Mouse (Mus musculus) midbrain, postnatal 0 days (tissue): ENCODE measurements around the gene Dip2a. TPM values are rescaled to one million over a fixed set of nuclear protein-coding genes. Genes with fewer than 3 reads are reported as not detected.

Experiments
- ATAC-seq: fragments of 200-750 bp; cut with Nextera tagmentation; 2 replicates; pipeline ENCODE4 v1.8.0; 2017; ENCODE audit warnings: moderate number of reproducible peaks, mild to moderate bottlenecking, moderate TSS enrichment, moderate library complexity; ENCODE audit not compliant: low FRiP score
- DNase-seq: peaks from one replicate; pipeline ENCODE4 v3.0.0-alpha.2; 2015; ENCODE audit warnings: low spot score
- H3K27ac ChIP-seq: fragments of 300-500 bp; sonication (generic); 2 replicates; pipeline ENCODE4 v1.5.1; 2014; ENCODE audit warnings: low read depth, mild to moderate bottlenecking, low read length, mixed read lengths
- H3K27me3 ChIP-seq: fragments of 300-500 bp; sonication (generic); 2 replicates; pipeline ENCODE4 v1.6.1; 2014; ENCODE audit warnings: low read length, control low read depth, mixed read lengths; ENCODE audit not compliant: insufficient read depth
- H3K36me3 ChIP-seq: fragments of 300-500 bp; sonication (generic); 2 replicates; pipeline ENCODE4 v1.6.1; 2014; ENCODE audit warnings: low read length, control low read depth, mixed read lengths; ENCODE audit not compliant: insufficient read depth
- H3K4me1 ChIP-seq: fragments of 300-500 bp; sonication (generic); 2 replicates; pipeline ENCODE4 v1.6.1; 2014; ENCODE audit warnings: mild to moderate bottlenecking, control low read depth, antibody characterized with exemption, low read length, mixed read lengths; ENCODE audit not compliant: insufficient read depth
- H3K4me2 ChIP-seq: fragments of 300-500 bp; sonication (generic); 2 replicates; pipeline ENCODE4 v1.6.1; 2014; ENCODE audit warnings: low read depth, mild to moderate bottlenecking, low read length, mixed read lengths; ENCODE audit not compliant: poor library complexity, severe bottlenecking
- H3K4me3 ChIP-seq: fragments of 300-500 bp; sonication (generic); 2 replicates; pipeline ENCODE4 v1.5.1; 2014; ENCODE audit warnings: low read depth, mild to moderate bottlenecking, low read length, moderate library complexity
- H3K9ac ChIP-seq: fragments of 300-500 bp; sonication (generic); replicated peaks from 2 replicates; pipeline ENCODE4 v1.6.1; 2014; ENCODE audit warnings: mild to moderate bottlenecking, low read length, moderate library complexity, mixed read lengths; ENCODE audit not compliant: poor library complexity, severe bottlenecking
- H3K9me3 ChIP-seq: fragments of 300-500 bp; sonication (generic); 2 replicates; pipeline ENCODE4 v1.6.1; 2016; ENCODE audit warnings: low read length, control low read depth
- CTCF ChIP-seq: IDR thresholded peaks from 2 replicates; pipeline ENCODE4 v1.5.1; 2016; ENCODE audit warnings: antibody characterized with exemption, mild to moderate bottlenecking
- WGBS: fragments of 180-500 bp; shearing (Covaris S2); extraction: QIAGEN DNeasy Blood & Tissue Kit; methylation state at CpG from one replicate; pipeline ENCODE4 v1.1.7; 2014; 5-methylcytosine and 5-hydroxymethylcytosine counted together
- polyA plus RNA-seq: library from polyadenylated mRNA; unstranded; fragments of >200 nt; fragmentation: Nextera tagmentation; extraction: Ambion mirVana; gene quantifications from 2 replicates; pipeline ENCODE4 v1.2.1, GENCODE M21; 2015
- total RNA-seq: library from RNA; depleted of rRNA; stranded (reverse); fragments of >200 nt; gene quantifications from 2 replicates; pipeline ENCODE4 v1.2.3, GENCODE M21; 2014

The Dip2a gene
- total and polyA plus RNA-seq, 2 experiments from 2014 or later, result 12.9 to 57.0 TPM

GRCm38 (mm10) chr10:76300133-76300532, 45.0 kb downstream of the Dip2a start:
- WGBS, result 94% methylated on average over 5 of the region's 5 CpGs
- Histone ChIP-seq H3K4me3 (no peak overlapping the region), H3K36me3 (peaks cover 73% of the 10 kb centered on the region), H3K9me3 (no peaks in the 10 kb centered on the region), H3K4me1 (no peaks in the 10 kb centered on the region), H3K4me2 (no peak overlapping the region), H3K27ac (no peak overlapping the region), H3K27me3 (no peaks in the 10 kb centered on the region), H3K9ac (no peak overlapping the region)
- ATAC-seq (no peak), DNase-seq (no peak)
- TF ChIP-seq CTCF, result no peak

GRCm38 (mm10) chr10:76293222-76293621, 51.9 kb downstream of the Dip2a start:
- TF ChIP-seq CTCF, result no peak
- WGBS, result 94% methylated on average over 4 of the region's 4 CpGs
- H3K27ac ChIP-seq, result no peak overlapping the region
- H3K27me3 ChIP-seq, result no peaks in the 10 kb centered on the region
- H3K9me3 ChIP-seq, result no peaks in the 10 kb centered on the region
- peaks cover 91% of the 10 kb centered on the region for H3K36me3 ChIP-seq
- H3K4me3 ChIP-seq, result no peak overlapping the region
- H3K4me1 ChIP-seq, result no peaks in the 10 kb centered on the region
- H3K4me2 ChIP-seq, result no peak overlapping the region
- no peak for ATAC-seq
- H3K9ac ChIP-seq, result no peak overlapping the region
- DNase-seq, result no peak

GRCm38 (mm10) chr10:76289936-76290671, 55.0 kb downstream of the Dip2a start:
- no peaks in the 10 kb centered on the region for H3K27me3 ChIP-seq
- DNase-seq, result no peak
- H3K4me1 ChIP-seq, result no peaks in the 10 kb centered on the region
- TF ChIP-seq CTCF, result no peak
- H3K4me2 ChIP-seq, result no peak overlapping the region
- WGBS, result 91% methylated on average over 3 of the region's 3 CpGs
- H3K9me3 ChIP-seq, result no peaks in the 10 kb centered on the region
- H3K27ac ChIP-seq, result no peak overlapping the region
- no peak for ATAC-seq
- no peak overlapping the region for H3K4me3 ChIP-seq
- H3K36me3 ChIP-seq, result peaks cover 87% of the 10 kb centered on the region
- H3K9ac ChIP-seq, result no peak overlapping the region

GRCm38 (mm10) chr10:76289052-76289451, 56.0 kb downstream of the Dip2a start:
- Histone ChIP-seq H3K36me3 (peaks cover 87% of the 10 kb centered on the region), H3K4me3 (no peak overlapping the region)

DNA sequence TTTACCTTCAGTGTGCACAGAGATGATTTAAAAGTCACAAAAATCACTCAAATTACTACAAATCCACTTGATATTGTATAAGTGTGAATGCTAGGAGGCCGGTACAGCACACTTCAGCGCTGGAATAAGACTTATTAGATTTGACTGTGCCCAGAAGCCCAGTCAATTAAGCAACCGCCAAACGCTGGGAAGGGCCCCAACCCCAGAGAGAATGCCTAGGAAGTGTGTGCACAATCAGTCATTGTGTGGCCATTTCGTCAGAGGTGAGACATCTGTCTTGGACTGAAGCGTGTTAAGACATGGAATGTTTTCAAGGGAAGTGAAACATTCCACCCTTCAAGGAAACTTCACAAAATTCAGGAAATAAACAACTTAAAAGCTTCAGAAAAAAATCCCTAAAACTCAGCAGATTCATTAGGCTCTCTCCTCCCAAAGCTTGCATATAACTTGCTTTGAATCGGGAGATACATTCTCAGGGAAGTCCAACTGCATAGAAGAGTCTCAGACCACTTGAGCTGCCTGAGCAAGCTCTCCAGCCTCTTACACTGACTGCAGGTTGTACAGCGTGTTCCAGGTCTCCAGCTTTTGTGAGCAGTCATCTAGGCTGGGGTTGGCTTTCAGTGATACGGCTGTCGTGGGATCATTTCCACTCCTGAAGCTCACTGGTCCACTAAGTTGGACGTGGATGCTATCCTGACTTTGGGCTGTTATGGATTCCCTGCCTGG, 56.7 kb downstream of the Dip2a start:
- 84% methylated on average over 11 of the region's 11 CpGs for WGBS
- no peak overlapping the region for H3K27ac ChIP-seq
- DNase-seq (no peak), ATAC-seq (no peak)
- no peaks in the 10 kb centered on the region for H3K9me3 ChIP-seq
- no peaks in the 10 kb centered on the region for H3K27me3 ChIP-seq
- no peak overlapping the region for H3K9ac ChIP-seq
- H3K4me1 ChIP-seq, result no peaks in the 10 kb centered on the region
- no peak overlapping the region for H3K4me2 ChIP-seq
- H3K36me3 ChIP-seq, result peaks cover 87% of the 10 kb centered on the region
- no peak for TF ChIP-seq CTCF
- H3K4me3 ChIP-seq, result no peak overlapping the region

More at GRCm38 (mm10) chr10:76289052-76289451, 56.0 kb downstream of the Dip2a start:
- 96% methylated on average over 5 of the region's 5 CpGs for WGBS
- no peaks in the 10 kb centered on the region for H3K9me3 ChIP-seq
- H3K4me1 ChIP-seq, result no peaks in the 10 kb centered on the region
- H3K27ac ChIP-seq, result no peak overlapping the region
- no peak overlapping the region for H3K9ac ChIP-seq
- H3K4me2 ChIP-seq, result no peak overlapping the region
- DNase-seq, result no peak
- no peak for TF ChIP-seq CTCF
- H3K27me3 ChIP-seq, result no peaks in the 10 kb centered on the region
- ATAC-seq, result no peak

- TF ChIP-seq CTCF, result no peak
- no peak overlapping the region for H3K27ac ChIP-seq
- H3K9me3 ChIP-seq, result no peaks in the 10 kb centered on the region
- H3K4me2 ChIP-seq, result no peak overlapping the region
- no peak overlapping the region for H3K4me3 ChIP-seq
- WGBS, result 69% methylated on average over 5 of the region's 5 CpGs
- DNase-seq, result no peak
- H3K4me1 ChIP-seq, result no peaks in the 10 kb centered on the region
- peaks cover 74% of the 10 kb centered on the region for H3K36me3 ChIP-seq
- H3K27me3 ChIP-seq, result no peaks in the 10 kb centered on the region
- no peak for ATAC-seq
- H3K9ac ChIP-seq, result no peak overlapping the region
Measured at GRCm38 (mm10) chr10:76278541-76279097, 66.5 kb downstream of the Dip2a start.
